In the genomic region with DNA sequence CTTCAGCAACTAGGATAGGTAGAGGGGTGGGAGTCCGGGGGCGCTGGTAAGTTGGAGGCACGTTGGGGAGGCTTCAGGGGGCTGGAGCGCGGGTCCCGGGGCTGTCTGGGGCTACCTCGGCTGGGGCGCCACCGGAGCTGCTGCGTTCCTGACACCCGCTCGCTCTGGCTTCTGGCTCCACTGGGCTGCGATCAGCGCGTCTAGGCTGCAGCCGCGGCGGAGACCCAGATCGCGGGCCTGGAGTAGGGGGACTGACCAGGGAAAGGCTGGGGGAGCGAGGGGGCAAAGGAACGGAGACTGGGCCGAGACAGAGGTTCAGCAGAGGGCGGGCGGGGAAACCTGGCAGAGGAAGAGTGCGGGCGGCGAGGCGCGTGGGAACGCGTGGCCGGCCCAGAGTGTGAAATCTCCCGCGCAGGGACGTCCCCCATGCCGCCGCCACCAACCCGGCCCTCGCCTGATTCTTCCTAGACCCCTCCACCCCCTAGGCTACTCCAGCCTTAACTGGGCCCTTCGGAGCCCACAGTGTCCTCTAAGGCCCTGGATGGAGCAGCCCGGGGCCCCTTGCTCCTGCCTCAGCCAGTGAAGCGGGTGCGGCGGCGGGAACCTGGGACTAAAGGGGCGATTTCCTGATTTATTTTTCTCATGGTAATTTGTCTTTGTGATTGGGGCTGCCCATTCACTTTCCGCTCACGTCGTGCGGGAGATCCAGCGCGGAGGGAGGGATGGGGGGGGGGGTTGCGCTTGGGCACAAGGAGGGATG, we compare ENCODE assay signal across 8 mouse cellular contexts. TPM values are rescaled to one million over a fixed set of nuclear protein-coding genes. Genes with fewer than 3 reads are reported as not detected.
DNase-seq lines count a peak whose midpoint lies in the region; ATAC-seq and TF ChIP-seq lines count a peak whose summit lies in the region.

No protein-coding gene starts in this region.

- H3K4me2 ChIP-seq in forebrain, embryonic 12.5 days = peak overlapping the region; percentile 77
- peak overlapping the region; percentile 99 for H3K4me2 ChIP-seq in kidney, embryonic 15.5 days
- H3K4me2 ChIP-seq in midbrain, embryonic 12.5 days (replicated peaks) = peak overlapping the region; percentile 75

- no peak overlapping the region for H3K27ac ChIP-seq in liver, adult 2 months (replicated peaks; ENCODE audit: insufficient read depth, low read depth, low read length)
- H3K27ac ChIP-seq in cerebellum, adult 2 months (ENCODE audit: insufficient read depth, low read length) = no peak overlapping the region
- H3K27ac ChIP-seq in forebrain, embryonic 12.5 days = peak overlapping the region; percentile 94
- H3K27ac ChIP-seq in kidney, embryonic 15.5 days = 0 out of 2 replicates have a peak overlapping the region, but pooled peaks have one; percentile 37
- H3K27ac ChIP-seq in midbrain, embryonic 12.5 days (replicated peaks) = peak overlapping the region; percentile 90

- 3% methylated on average over 54 of the region's 54 CpGs for WGBS in liver, adult 2 months
- 3% methylated on average over 53 of the region's 54 CpGs for WGBS in cerebellum, adult 2 months
- under 1% methylated on average over 52 of the region's 54 CpGs for WGBS in forebrain, embryonic 12.5 days
- WGBS in kidney, embryonic 15.5 days = under 1% methylated on average over 54 of the region's 54 CpGs
- under 1% methylated on average over 52 of the region's 54 CpGs for WGBS in midbrain, embryonic 12.5 days

- H3K79me2 ChIP-seq in liver, adult 2 months (ENCODE audit: control insufficient read depth, insufficient read depth, low read length) = no peaks in the 10 kb centered on the region

- no peaks in the 10 kb centered on the region for H3K9me3 ChIP-seq in forebrain, embryonic 12.5 days
- no peaks in the 10 kb centered on the region for H3K9me3 ChIP-seq in kidney, embryonic 15.5 days (replicated peaks)
- no peaks in the 10 kb centered on the region for H3K9me3 ChIP-seq in midbrain, embryonic 12.5 days

- ATAC-seq in forebrain, embryonic 12.5 days (ENCODE audit: low FRiP score) = peak; percentile 47
- ATAC-seq in kidney, embryonic 15.5 days (replicated peaks; ENCODE audit: low FRiP score) = peak; percentile 61
- peak; percentile 57 for ATAC-seq in midbrain, embryonic 12.5 days (ENCODE audit: low FRiP score, low read depth)
- no peak for ATAC-seq in inflammation-experienced regulatory T-cells, adult 6 months

- peak overlapping the region; percentile 37; the same call in 1 of the 2 replicates for H3K4me3 ChIP-seq in liver, adult 2 months (ENCODE audit: insufficient read depth, low read depth, low read length)
- H3K4me3 ChIP-seq in cerebellum, adult 2 months (replicated peaks; ENCODE audit: insufficient read depth, low read depth, low read length) = peak overlapping the region; percentile 68
- H3K4me3 ChIP-seq in forebrain, embryonic 12.5 days (replicated peaks) = peak overlapping the region; percentile 89
- peak overlapping the region; percentile 64 for H3K4me3 ChIP-seq in kidney, embryonic 15.5 days (replicated peaks)
- H3K4me3 ChIP-seq in midbrain, embryonic 12.5 days = peak overlapping the region; percentile 90

- H3K27me3 ChIP-seq in liver, adult 2 months (ENCODE audit: control insufficient read depth, insufficient read depth, low read length) = peaks cover 24% of the 10 kb centered on the region
- H3K27me3 ChIP-seq in cerebellum, adult 2 months (ENCODE audit: control insufficient read depth, insufficient read depth, low read length) = no peaks in the 10 kb centered on the region; the same call in 1 of the 2 replicates
- H3K27me3 ChIP-seq in forebrain, embryonic 12.5 days = peaks cover 22% of the 10 kb centered on the region; the same call in 1 of the 2 replicates
- peaks cover 77% of the 10 kb centered on the region for H3K27me3 ChIP-seq in kidney, embryonic 15.5 days
- H3K27me3 ChIP-seq in midbrain, embryonic 12.5 days = peaks cover 27% of the 10 kb centered on the region

- no peaks in the 10 kb centered on the region for H3K4me1 ChIP-seq in liver, adult 2 months (ENCODE audit: control insufficient read depth, insufficient read depth, low read length)
- no peaks in the 10 kb centered on the region for H3K4me1 ChIP-seq in cerebellum, adult 2 months (ENCODE audit: control insufficient read depth, insufficient read depth, low read length)
- H3K4me1 ChIP-seq in forebrain, embryonic 12.5 days = peaks cover 44% of the 10 kb centered on the region
- H3K4me1 ChIP-seq in kidney, embryonic 15.5 days = peaks cover 35% of the 10 kb centered on the region
- H3K4me1 ChIP-seq in midbrain, embryonic 12.5 days = peaks cover 31% of the 10 kb centered on the region

- TF ChIP-seq CTCF in liver, adult 2 months (IDR thresholded peaks at IDR 0.05; ENCODE audit: low read depth, low read length) = no peak
- TF ChIP-seq CTCF in cerebellum, adult 2 months (IDR thresholded peaks at IDR 0.05; ENCODE audit: borderline replicate concordance, insufficient read depth, low read depth, low read length) = no peak

- DNase-seq in liver, adult 2 months (ENCODE audit: extremely low read depth, low read depth, low spot score) = no peak
- no peak for DNase-seq in liver
- peak in 1 of 2 experiments; percentile 17 for DNase-seq in cerebellum, adult 2 months
- DNase-seq in urinary bladder, postnatal 14 days (ENCODE audit: low spot score) = no peak

- no peaks in the 10 kb centered on the region for H3K36me3 ChIP-seq in liver, adult 2 months (ENCODE audit: control insufficient read depth, insufficient read depth, low read length)
- peaks cover 19% of the 10 kb centered on the region for H3K36me3 ChIP-seq in forebrain, embryonic 12.5 days (replicated peaks)
- no peaks in the 10 kb centered on the region for H3K36me3 ChIP-seq in kidney, embryonic 15.5 days
- peaks cover 6% of the 10 kb centered on the region for H3K36me3 ChIP-seq in midbrain, embryonic 12.5 days

- H3K9ac ChIP-seq in liver, adult 2 months (ENCODE audit: low read depth, low read length) = peak overlapping the region; percentile 12; the same call in 1 of the 2 replicates
- H3K9ac ChIP-seq in forebrain, embryonic 12.5 days = peak overlapping the region; percentile 98
- peak overlapping the region; percentile 55 for H3K9ac ChIP-seq in kidney, embryonic 15.5 days
- peak overlapping the region; percentile 93 for H3K9ac ChIP-seq in midbrain, embryonic 12.5 days (replicated peaks)

- TF ChIP-seq POLR2A in liver, adult 2 months (IDR thresholded peaks at IDR 0.05; ENCODE audit: extremely low read depth, insufficient read depth, low read length) = no peak
- no peak for TF ChIP-seq POLR2A in cerebellum, adult 2 months (IDR thresholded peaks at IDR 0.05; ENCODE audit: borderline replicate concordance, insufficient read depth, low read length)

RNA-seq across cellular contexts. Expression of a gene that starts 0.9 kb away (rescaled TPM):
- 0.07 and 0.37 TPM in 2 replicates for total RNA-seq in liver, adult 2 months (2014; rRNA removed)
- 0.62 and 1.2 TPM in 2 replicates for polyA plus RNA-seq in liver, adult 2 months (2012; rRNA removed)
- 10.7 and 13.5 TPM in 2 replicates for polyA plus RNA-seq in cerebellum, adult 2 months (2012; rRNA removed)
- polyA plus RNA-seq in forebrain, embryonic 12.5 days (2016; fragmentation: Nextera tagmentation; extraction: Ambion mirVana) = 55.7 and 59.5 TPM in 2 replicates
- 6.2 and 6.8 TPM in 2 replicates for polyA plus RNA-seq in kidney, embryonic 15.5 days (2015; fragmentation: Nextera tagmentation; extraction: Ambion mirVana)
- 67.6 and 71.9 TPM in 2 replicates for polyA plus RNA-seq in midbrain, embryonic 12.5 days (2016; fragmentation: Nextera tagmentation; extraction: Ambion mirVana)
- not detected for polyA plus RNA-seq in inflammation-experienced regulatory T-cells, adult 6 months (2017; shearing (Covaris generic))

RNA-seq across cellular contexts. Expression of a gene that starts 51.2 kb away (rescaled TPM):
- 38.1 and 41.7 TPM in 2 replicates for total RNA-seq in liver, adult 2 months (2014; rRNA removed)
- 24.2 and 32.2 TPM in 2 replicates for polyA plus RNA-seq in liver, adult 2 months (2012; rRNA removed)
- 2.3 and 3.4 TPM in 2 replicates for polyA plus RNA-seq in cerebellum, adult 2 months (2012; rRNA removed)
- polyA plus RNA-seq in forebrain, embryonic 12.5 days (2016; fragmentation: Nextera tagmentation; extraction: Ambion mirVana) = 15.8 and 17.0 TPM in 2 replicates
- polyA plus RNA-seq in kidney, embryonic 15.5 days (2015; fragmentation: Nextera tagmentation; extraction: Ambion mirVana) = 49.4 and 52.8 TPM in 2 replicates
- polyA plus RNA-seq in midbrain, embryonic 12.5 days (2016; fragmentation: Nextera tagmentation; extraction: Ambion mirVana) = 17.4 and 20.9 TPM in 2 replicates
- polyA plus RNA-seq in inflammation-experienced regulatory T-cells, adult 6 months (2017; shearing (Covaris generic)) = under 1 TPM in 1 of 3 experiments, not detected in 2; 0.53 TPM

Comparison
In these comparisons a context has a peak if more than half of its experiments do, and no peak if none do; other contexts are left out.
1. H3K27ac ChIP-seq: peak in forebrain, embryonic 12.5 days (single experiment), kidney, embryonic 15.5 days (single experiment) and midbrain, embryonic 12.5 days (single experiment); none in liver, adult 2 months (single experiment) and cerebellum, adult 2 months (single experiment).
2. H3K4me3 ChIP-seq: peak in every context shown above with its lines; median percentile 90 in midbrain, embryonic 12.5 days; 89 in forebrain, embryonic 12.5 days; 68 in cerebellum, adult 2 months; 64 in kidney, embryonic 15.5 days; 37 in liver, adult 2 months.
3. H3K9ac ChIP-seq: peak in every context shown above with its lines; median percentile 98 in forebrain, embryonic 12.5 days; 93 in midbrain, embryonic 12.5 days; 55 in kidney, embryonic 15.5 days; 12 in liver, adult 2 months.
4. Peak in every context shown above with its lines, with median percentiles within 50 percentile points of each other: H3K4me2 ChIP-seq.